Mouse (Mus musculus) C3H10T1/2 (cell line): ENCODE results near the gene Olfr960. TPM values are rescaled to one million over a fixed set of nuclear protein-coding genes. Genes with fewer than 3 reads are reported as not detected.

Experiments
- polyA plus RNA-seq, 2 experiments: library from polyadenylated mRNA; unstranded; fragments of >200 nt; fragmentation: generic; extraction: Trizol; gene quantifications; one replicate each; pipeline ENCODE4 v1.2.1; 2012; ENCODE audit warnings: missing spikeins in 2 of 2

The Olfr960 gene
- polyA plus RNA-seq: not detected

DNA sequence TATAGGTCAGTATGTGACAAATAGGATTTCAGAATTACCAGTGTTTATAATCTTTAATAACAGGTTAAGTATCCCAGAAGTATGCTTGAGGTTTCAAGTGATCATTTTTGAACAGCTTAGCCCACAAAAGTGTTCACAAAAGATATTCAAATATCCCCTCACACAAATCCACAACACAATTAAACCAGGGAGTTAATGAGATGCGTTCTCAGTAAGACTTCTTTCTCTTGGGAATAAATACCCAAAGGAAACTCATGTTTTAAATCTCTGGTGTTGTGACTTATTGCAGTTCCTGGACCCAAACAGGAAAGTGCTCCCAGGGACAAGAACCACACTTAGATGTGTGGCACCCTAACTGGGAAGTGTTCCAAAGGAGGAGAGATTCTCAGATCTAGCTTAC is at the start of gene Olfr960:
TSS of gene Olfr960 (plus strand) at position 301 of the 400 bp plus-strand sequence.

DNA sequence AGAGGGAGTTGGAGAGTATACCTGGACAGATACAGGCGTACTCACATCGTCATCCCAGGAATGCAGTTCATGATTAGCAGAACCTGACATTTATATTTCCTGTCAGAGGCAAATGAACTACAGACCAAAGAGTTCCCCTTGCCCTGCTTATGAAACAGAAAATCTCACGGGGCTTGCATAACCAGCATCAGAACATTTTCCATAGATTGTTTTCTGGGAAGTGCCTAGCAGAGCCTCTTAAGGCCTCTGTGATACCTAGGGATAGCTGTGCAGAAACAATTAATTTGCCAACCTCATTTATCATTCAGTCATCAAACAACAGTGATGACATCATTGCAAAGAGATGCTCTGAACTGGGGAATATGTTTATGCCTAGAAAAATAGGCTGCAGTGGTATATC is 45.7 kb upstream of the Olfr960 start, which contains the start of gene Olfr959:
TSS of gene Olfr959 (minus strand) at position 101 of the 400 bp plus-strand sequence.

DNA sequence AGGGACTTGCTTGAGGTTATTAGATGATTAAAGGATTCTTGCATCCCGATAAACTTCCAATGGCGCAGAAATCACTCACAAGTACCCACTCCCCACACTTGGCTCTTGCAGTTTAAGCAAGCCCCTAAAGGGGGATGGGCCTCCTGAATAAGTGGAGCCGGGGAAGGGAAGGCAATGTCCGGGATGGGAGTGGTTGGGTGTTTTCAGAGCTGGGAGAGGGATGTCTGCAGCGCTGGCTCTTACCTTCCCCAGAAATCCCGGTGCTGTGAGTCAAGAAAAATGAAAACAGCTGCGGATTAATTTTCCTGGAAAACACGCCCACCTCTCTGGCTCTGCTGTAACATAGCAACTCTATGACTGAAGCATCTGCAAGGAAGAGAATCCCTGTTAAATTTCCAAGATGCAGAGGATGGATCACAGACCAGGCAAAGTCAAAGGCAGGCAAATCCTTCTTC is 17.1 kb upstream of the Olfr960 start, which contains the start of gene AW551984:
TSS of gene AW551984 (minus strand) at position 405 of the 455 bp plus-strand sequence.

DNA sequence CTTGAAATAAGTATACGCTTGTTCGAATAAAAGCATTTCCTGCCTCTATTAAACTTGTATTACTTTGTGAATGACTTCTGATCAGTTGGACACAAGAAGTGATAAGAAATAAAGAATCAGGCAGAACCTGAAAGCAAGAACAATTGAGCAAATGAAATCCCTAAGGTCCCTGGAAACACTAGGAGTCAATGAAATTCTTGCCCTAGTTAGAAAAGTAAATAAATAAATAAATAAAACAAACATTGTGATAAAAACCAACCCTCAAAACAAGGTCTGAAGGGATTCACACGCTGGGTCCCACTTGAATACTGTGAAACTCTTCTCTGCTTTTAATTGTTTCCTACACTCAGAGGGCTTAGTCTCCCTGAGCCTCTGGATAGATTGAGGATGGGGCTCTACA is 10.8 kb upstream of the Olfr960 start, which contains the start of gene Olfr148:
TSS of gene Olfr148 (plus strand) at position 301 of the 400 bp plus-strand sequence.

DNA sequence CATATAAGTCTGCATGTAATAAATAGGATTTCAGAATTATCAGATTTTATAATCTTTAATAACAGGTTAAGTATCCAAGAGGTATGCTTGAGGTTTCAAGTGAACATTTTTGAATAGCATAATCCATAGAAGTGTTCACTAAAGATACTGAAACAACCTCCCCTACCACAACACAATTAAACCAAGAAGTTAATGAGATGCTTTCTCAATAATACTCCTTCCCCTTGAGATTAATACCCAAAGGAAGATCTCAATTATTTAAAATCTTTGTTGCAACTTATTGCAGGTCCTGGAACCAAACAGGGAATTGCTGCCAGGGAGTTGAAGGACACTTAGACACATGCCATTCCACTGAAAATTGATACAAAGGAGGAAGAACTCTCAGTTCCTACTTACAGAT is 23.6 kb downstream of the Olfr960 start, which contains the start of gene Olfr961:
TSS of gene Olfr961 (plus strand) at position 301 of the 400 bp plus-strand sequence.

DNA sequence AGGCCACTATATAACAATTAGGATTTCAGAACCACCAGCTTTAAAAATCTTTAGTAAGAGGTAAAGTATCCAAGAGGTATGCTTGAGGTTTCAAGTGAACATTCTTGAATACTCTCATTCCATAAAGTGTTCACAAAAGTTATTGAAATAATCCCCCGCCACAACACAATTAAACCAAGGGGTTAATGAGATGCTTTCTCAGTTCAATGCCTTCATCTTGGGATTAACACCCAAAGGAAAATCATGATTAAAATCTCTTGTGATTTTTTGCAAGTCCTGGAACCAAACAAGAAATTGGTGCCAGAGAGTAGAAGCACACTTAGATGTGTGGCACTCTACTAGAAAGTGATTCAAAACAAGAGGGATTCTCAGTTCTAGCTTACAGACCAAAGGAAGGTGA is 45.7 kb downstream of the Olfr960 start, which contains the start of gene Olfr963:
TSS of gene Olfr963 (plus strand) at position 301 of the 400 bp plus-strand sequence.

Other genes with a start within 250 kb of the Olfr960 start
- not detected for gene Olfr951, start 234.0 kb upstream of the Olfr960 start, polyA plus RNA-seq
- not detected for gene Olfr952, start 194.2 kb upstream of the Olfr960 start, polyA plus RNA-seq
- not detected for gene Olfr954, start 164.7 kb upstream of the Olfr960 start, polyA plus RNA-seq
- not detected for gene Olfr955, start 149.4 kb upstream of the Olfr960 start, polyA plus RNA-seq
- not detected for gene Olfr44, start 127.4 kb upstream of the Olfr960 start, polyA plus RNA-seq
- gene Olfr957, start 105.6 kb upstream of the Olfr960 start, polyA plus RNA-seq: not detected
- not detected for gene Olfr958, start 67.3 kb upstream of the Olfr960 start, polyA plus RNA-seq
- gene Olfr959, start 45.8 kb upstream of the Olfr960 start, polyA plus RNA-seq: not detected
- not detected for gene AW551984, start 17.0 kb upstream of the Olfr960 start, polyA plus RNA-seq
- not detected for gene Olfr148, start 10.7 kb upstream of the Olfr960 start, polyA plus RNA-seq
- not detected for gene Olfr961, start 23.7 kb downstream of the Olfr960 start, polyA plus RNA-seq
- gene Olfr963, start 45.8 kb downstream of the Olfr960 start, polyA plus RNA-seq: not detected
- gene Olfr149, start 85.7 kb downstream of the Olfr960 start, polyA plus RNA-seq: not detected
- not detected for gene Olfr965, start 90.0 kb downstream of the Olfr960 start, polyA plus RNA-seq
- not detected for gene Olfr150, start 109.6 kb downstream of the Olfr960 start, polyA plus RNA-seq
- gene Olfr967, start 124.9 kb downstream of the Olfr960 start, polyA plus RNA-seq: not detected
- not detected for gene Olfr968, start 161.9 kb downstream of the Olfr960 start, polyA plus RNA-seq
- gene Olfr969, start 169.6 kb downstream of the Olfr960 start, polyA plus RNA-seq: not detected
- gene Olfr970, start 187.5 kb downstream of the Olfr960 start, polyA plus RNA-seq: not detected
- gene Olfr971, start 215.5 kb downstream of the Olfr960 start, polyA plus RNA-seq: not detected
- not detected for gene Olfr972, start 245.0 kb downstream of the Olfr960 start, polyA plus RNA-seq